Mouse (Mus musculus): Measurements from ENCODE around the gene Tgfbr1.
A peak's percentile ranks its signal among the peaks of the same experiment; 100 is the strongest.

The Tgfbr1 gene

GRCm38 (mm10) chr4:47352803-47353388 is at the start of gene Tgfbr1:
Tgfbr1 (plus strand) TSS chr4:47353222.
- peak; percentile 99 for DNase-seq

GRCm38 (mm10) chr4:47303340-47303998 is 49.6 kb upstream of the Tgfbr1 start:
- DNase-seq: no peak

GRCm38 (mm10) chr4:47309886-47310625 is 43.0 kb upstream of the Tgfbr1 start:
- DNase-seq: no peak

DNA sequence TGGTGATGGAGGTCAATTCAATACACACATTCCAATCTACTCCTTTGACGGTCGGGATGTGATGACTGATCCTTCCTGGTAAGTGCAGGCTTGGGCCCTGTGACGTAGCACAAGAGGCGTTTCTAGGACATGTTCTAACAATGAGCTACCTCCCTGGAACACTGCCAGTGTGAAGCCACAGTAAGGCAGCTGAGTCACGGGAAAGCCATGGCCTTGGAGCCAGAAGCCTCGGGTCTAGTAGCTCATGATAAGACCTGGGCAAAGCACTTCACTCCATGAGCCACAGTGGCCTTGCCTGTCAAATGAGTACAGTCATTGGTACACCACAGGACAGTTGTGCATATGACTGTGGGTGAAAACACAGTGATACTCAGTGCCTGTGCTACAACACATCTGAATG is 42.2 kb upstream of the Tgfbr1 start:
- no peak for DNase-seq

DNA sequence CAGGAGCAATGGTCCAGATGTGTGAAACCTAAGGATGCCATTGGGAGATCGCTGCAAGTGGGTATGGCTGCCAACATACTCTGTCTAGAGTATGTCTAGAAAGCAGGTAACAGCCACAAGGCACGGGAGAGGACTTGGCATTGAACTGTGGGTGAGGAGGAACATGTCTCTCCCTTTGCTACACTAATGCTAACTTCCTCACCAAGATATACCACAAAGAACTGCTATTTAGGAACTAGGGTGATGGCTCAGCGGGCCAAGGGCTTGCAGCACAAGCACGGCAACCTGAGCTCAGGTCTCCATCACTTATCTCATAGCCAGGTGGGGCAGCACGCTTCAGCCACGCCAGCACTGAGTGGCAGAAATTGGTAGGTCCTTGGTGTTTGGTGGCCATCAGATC is 41.6 kb upstream of the Tgfbr1 start:
- no peak for DNase-seq

- no peak for DNase-seq
Observed at GRCm38 (mm10) chr4:47311929-47312328, 41.1 kb upstream of the Tgfbr1 start.

DNA sequence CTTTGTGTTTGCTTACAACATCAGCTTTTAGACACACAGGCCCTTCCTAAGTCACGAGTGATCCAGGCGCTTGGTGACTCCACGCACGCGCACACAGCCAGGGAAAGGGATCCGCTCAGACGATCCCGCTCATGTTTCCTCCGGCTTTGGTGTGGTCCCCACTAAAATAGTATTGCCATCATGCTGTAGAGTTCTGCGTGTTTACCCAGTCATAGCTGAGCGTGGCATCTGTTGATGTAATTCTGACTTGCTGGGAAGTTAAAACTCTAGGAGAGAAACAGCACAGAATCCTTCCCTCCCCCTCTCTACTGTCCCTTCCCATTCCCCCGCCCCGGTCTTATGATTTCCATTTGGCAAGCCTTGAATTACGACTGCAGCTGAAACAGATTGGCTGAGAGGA is 40.3 kb upstream of the Tgfbr1 start:
- DNase-seq: no peak

DNA sequence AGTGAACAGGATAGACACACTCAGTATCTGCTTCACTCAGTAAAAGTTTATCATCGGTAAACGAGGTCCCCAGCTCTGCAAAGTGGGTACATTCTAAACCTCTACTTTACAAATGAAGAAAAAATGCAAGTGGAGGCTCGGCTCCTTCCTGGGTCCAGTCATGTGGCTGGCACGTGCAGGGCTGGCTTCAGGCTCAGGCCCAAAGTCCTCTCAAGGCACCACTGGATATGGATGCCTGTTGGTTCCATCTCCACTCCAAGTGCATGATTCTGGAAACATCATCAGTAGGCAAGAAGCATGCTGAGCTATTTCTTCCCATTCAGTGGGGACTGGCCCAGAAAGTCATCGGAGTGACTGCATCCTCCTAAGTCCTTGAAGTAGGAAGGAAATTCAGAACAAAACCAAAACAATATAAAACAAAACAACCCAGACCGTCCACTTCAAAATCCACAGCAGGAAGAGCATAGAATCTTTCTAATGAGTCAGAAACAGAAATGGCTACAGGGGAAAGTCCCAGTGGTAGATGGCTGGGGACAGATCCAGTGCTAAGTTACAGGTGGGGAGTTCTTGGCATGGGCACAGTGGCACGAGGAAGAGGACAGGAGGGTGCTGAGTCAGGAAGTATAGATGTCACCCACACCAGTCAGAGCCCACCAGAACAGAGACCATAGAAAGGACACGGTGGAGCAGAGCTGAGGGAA is 39.2 kb upstream of the Tgfbr1 start:
- DNase-seq: no peak

DNA sequence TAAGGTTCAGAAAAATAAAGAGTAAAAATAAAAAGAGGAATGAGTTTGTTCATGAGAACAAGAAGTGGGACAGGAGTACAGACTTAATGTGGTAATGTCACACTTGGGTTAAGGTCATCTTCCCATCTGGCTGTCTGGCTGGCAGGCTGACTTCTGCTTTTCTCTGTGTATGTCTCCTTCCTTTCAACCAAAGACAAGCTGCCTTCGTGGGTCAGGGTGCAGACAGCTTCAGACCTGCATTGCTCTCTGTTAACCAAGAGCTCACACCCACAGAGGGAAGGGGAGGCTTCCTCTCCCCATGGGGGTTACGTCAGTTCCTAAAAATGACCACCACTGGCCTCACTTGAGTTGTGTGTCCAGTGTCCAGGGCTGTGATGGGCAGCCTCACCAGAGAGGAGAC is 37.6 kb upstream of the Tgfbr1 start:
- DNase-seq: no peak

GRCm38 (mm10) chr4:47316432-47316831 is 36.6 kb upstream of the Tgfbr1 start:
- DNase-seq: no peak

- no peak for DNase-seq
Observed at GRCm38 (mm10) chr4:47319561-47320321, 33.3 kb upstream of the Tgfbr1 start.

DNA sequence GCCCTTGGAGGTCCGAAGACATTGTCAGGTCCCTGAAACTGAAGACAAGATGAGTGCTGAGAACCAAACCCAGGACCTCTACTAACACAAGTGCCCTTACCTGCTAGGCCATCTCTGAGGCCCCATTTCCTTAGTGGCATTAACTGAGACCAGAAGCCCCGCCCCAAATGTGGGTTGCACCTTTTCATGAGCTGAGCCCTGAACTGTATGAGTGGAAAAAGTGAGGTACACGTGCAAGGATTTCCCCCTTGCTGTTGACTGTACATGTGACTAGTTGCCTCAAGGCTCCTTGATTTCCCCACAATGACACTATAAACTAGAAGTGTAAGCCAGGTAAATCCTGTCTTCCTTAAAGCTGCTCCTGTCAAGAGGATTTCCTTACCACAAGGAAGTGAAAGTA is 30.7 kb upstream of the Tgfbr1 start:
- DNase-seq: no peak

- DNase-seq: no peak
Observed at GRCm38 (mm10) chr4:47324206-47324605, 28.8 kb upstream of the Tgfbr1 start.

- DNase-seq: no peak
Observed at GRCm38 (mm10) chr4:47327782-47328181, 25.2 kb upstream of the Tgfbr1 start.

- DNase-seq: no peak
Observed at GRCm38 (mm10) chr4:47329285-47329684, 23.7 kb upstream of the Tgfbr1 start.

DNA sequence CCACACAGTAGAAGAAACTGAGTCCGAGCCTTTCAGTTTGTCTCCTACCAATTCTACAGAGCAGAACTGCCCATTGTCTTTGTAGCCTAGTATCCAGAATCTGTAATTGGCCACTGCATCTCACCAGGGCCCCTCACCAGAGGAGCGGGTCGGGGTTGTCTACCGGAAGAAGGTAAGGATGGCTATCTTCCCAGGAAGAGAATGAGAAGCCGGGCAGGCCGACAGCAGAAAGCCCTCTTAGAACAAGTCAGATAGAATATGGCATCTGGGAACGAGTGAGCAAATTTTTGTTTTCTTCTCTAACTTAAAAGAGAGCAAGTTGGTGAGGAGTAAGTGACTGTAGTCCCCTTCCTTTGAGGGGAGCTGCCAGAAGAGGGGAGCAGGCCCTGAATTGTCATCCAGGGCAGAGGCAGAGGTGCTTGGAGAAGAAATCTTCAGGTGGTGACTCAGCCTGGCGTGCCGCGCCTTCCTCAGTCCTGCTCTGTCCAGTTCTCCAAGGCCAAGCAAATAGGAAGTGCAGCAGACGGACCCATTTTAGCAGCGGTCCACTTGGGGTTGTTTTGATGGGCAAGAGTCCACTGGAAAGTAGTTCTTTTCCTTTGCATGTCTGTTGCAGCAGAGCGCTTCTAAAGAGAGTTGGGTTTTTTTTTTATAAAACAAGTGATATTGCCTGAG is 22.5 kb upstream of the Tgfbr1 start:
- no peak for DNase-seq

- DNase-seq: no peak
Observed at GRCm38 (mm10) chr4:47332812-47333343, 20.1 kb upstream of the Tgfbr1 start.

GRCm38 (mm10) chr4:47333541-47333940 is 19.5 kb upstream of the Tgfbr1 start:
- no peak for DNase-seq

- DNase-seq: no peak
Observed at GRCm38 (mm10) chr4:47336941-47337600, 16.0 kb upstream of the Tgfbr1 start.

- DNase-seq: no peak
Observed at GRCm38 (mm10) chr4:47342632-47343031, 10.4 kb upstream of the Tgfbr1 start.

- no peak for DNase-seq
Observed at GRCm38 (mm10) chr4:47347022-47347421, 6.0 kb upstream of the Tgfbr1 start.
